Mouse (Mus musculus) kidney, postnatal 25 days (tissue): Measurements from ENCODE around the gene Sos2.
"Not testable (repeated sequence)": the region's sequence is repeated elsewhere in the genome, so short reads cannot be mapped to it uniquely, and the experiment has no call there.

Experiments used
- DNase-seq, 2 experiments: peaks; one replicate each; pipeline ENCODE4 v3.0.0; 2021; ENCODE audit warnings: mixed read lengths in 2 of 2

Gene Sos2

GRCm38 (mm10) chr12:69674576-69675537 lies 6.8 kb downstream of the Sos2 start:
- DNase-seq = no peak

- DNase-seq = no peak
Observed at GRCm38 (mm10) chr12:69674176-69674575, 7.5 kb downstream of the Sos2 start.

- no peak for DNase-seq
Observed at GRCm38 (mm10) chr12:69666721-69667120, 14.9 kb downstream of the Sos2 start.

- no peak for DNase-seq
Observed at GRCm38 (mm10) chr12:69661658-69662057, 20.0 kb downstream of the Sos2 start.

- DNase-seq = not testable (repeated sequence)
Observed at GRCm38 (mm10) chr12:69653973-69654372, 27.7 kb downstream of the Sos2 start.

- no peak for DNase-seq
Observed at GRCm38 (mm10) chr12:69649511-69649910, 32.1 kb downstream of the Sos2 start.

GRCm38 (mm10) chr12:69645821-69646616 lies 35.6 kb downstream of the Sos2 start:
- no peak for DNase-seq

GRCm38 (mm10) chr12:69644877-69645276 lies 36.8 kb downstream of the Sos2 start:
- peak in 1 of 2 experiments; percentile 53 for DNase-seq

GRCm38 (mm10) chr12:69642877-69643276 lies 38.8 kb downstream of the Sos2 start:
- no peak for DNase-seq

GRCm38 (mm10) chr12:69634761-69635160 lies 46.9 kb downstream of the Sos2 start:
- peak in 1 of 2 experiments; percentile 15 for DNase-seq

- not testable (repeated sequence) for DNase-seq
Observed at GRCm38 (mm10) chr12:69618590-69618989, 63.1 kb downstream of the Sos2 start.

GRCm38 (mm10) chr12:69604367-69604766 lies 77.3 kb downstream of the Sos2 start:
- no peak for DNase-seq

- DNase-seq = no peak
Observed at GRCm38 (mm10) chr12:69597446-69597845, 84.2 kb downstream of the Sos2 start.

GRCm38 (mm10) chr12:69593130-69593529 lies 88.5 kb downstream of the Sos2 start:
- no peak for DNase-seq

- no peak for DNase-seq
Observed at GRCm38 (mm10) chr12:69583270-69583629, 98.4 kb downstream of the Sos2 start.

- peak; percentile 88 to 94 for DNase-seq
Observed at GRCm38 (mm10) chr12:69582613-69583269, 98.9 kb downstream of the Sos2 start, which contains the start of gene Vcpkmt. TSS of gene Vcpkmt (minus strand) at chr12:69583028.

- no peak for DNase-seq
Observed at GRCm38 (mm10) chr12:69582216-69582612, 99.4 kb downstream of the Sos2 start.

- DNase-seq = no peak
Observed at GRCm38 (mm10) chr12:69579623-69580022, 102.0 kb downstream of the Sos2 start.

GRCm38 (mm10) chr12:69576120-69576627 lies 105.5 kb downstream of the Sos2 start:
- peak in 1 of 2 experiments; percentile 64 for DNase-seq

- DNase-seq = peak; percentile 76 to 95
Observed at GRCm38 (mm10) chr12:69573916-69574881, 107.5 kb downstream of the Sos2 start.

GRCm38 (mm10) chr12:69573271-69573670 lies 108.4 kb downstream of the Sos2 start:
- DNase-seq = no peak
